In genomic region chr6:38081727-38082341, GRCm38 (mm10) we compare ENCODE assay signal across 12 mouse cellular contexts. TPM values are rescaled to one million over a fixed set of nuclear protein-coding genes. Genes with fewer than 3 reads are reported as not detected.
DNase-seq lines count a peak whose midpoint lies in the region; ATAC-seq and TF ChIP-seq lines count a peak whose summit lies in the region.
"Had no signal": no experiment of that assay in that cellular context is flagged by ENCODE, and none has a peak within 500 bp of the region (broad histone marks: within the 10 kb centered on the region; RNA-seq: fewer than 3 reads in every experiment).

No protein-coding gene starts in this region.

- H3K27me3 ChIP-seq in hindbrain, embryonic 10.5 days (ENCODE audit: insufficient read depth, poor library complexity, severe bottlenecking): no peaks in the 10 kb centered on the region
- H3K27me3 ChIP-seq in hindbrain, postnatal 0 days (ENCODE audit: insufficient read depth, low read length): no peaks in the 10 kb centered on the region
- H3K27me3 ChIP-seq in heart, embryonic 10.5 days (ENCODE audit: insufficient read depth, poor library complexity, severe bottlenecking): no peaks in the 10 kb centered on the region
- H3K27me3 ChIP-seq: neural tube, embryonic 13.5 days had no signal

- peaks cover 10% of the 10 kb centered on the region; the same call in 1 of the 2 replicates for H3K4me1 ChIP-seq in hindbrain, embryonic 10.5 days (replicated peaks)
- no peaks in the 10 kb centered on the region for H3K4me1 ChIP-seq in hindbrain, postnatal 0 days (ENCODE audit: insufficient read depth, low read length)
- H3K4me1 ChIP-seq in heart, embryonic 10.5 days: peaks cover 28% of the 10 kb centered on the region
- H3K4me1 ChIP-seq: neural tube, embryonic 13.5 days had no signal

- no peak for TF ChIP-seq CTCF in hindbrain, postnatal 0 days (IDR thresholded peaks at IDR 0.05; ENCODE audit: low read depth)

- H3K36me3 ChIP-seq in hindbrain, embryonic 10.5 days: no peaks in the 10 kb centered on the region
- no peaks in the 10 kb centered on the region for H3K36me3 ChIP-seq in hindbrain, postnatal 0 days (ENCODE audit: insufficient read depth, low read length)
- H3K36me3 ChIP-seq in heart, embryonic 10.5 days: no peaks in the 10 kb centered on the region
- H3K36me3 ChIP-seq: neural tube, embryonic 13.5 days had no signal

- no peak overlapping the region for H3K9ac ChIP-seq in hindbrain, postnatal 0 days (replicated peaks; ENCODE audit: low read length)
- H3K9ac ChIP-seq: forebrain, postnatal 0 days; neural tube, embryonic 13.5 days had no signal

- ATAC-seq in hindbrain, postnatal 0 days: no peak
- no peak for ATAC-seq in erythroblast, adult 5-6 weeks (replicated peaks; ENCODE audit: low FRiP score, poor library complexity, severe bottlenecking)
- ATAC-seq: CD4-positive, CD25-positive, alpha-beta regulatory T cell, adult 4 months; forebrain, postnatal 0 days had no signal

- DNase-seq in hindbrain, embryonic 10.5 days (ENCODE audit: low spot score): peak; percentile 7
- no peak for DNase-seq in hindbrain, postnatal 0 days (ENCODE audit: low spot score)
- DNase-seq in heart, embryonic 10.5 days (ENCODE audit: low spot score): peak; percentile 87
- DNase-seq in kidney, postnatal 10 days: peak; percentile 50
- DNase-seq in skeletal muscle tissue, adult 2 months (ENCODE audit: low read depth, low spot score): peak; percentile 7
- DNase-seq in ovary, postnatal 36 days (ENCODE audit: low spot score): no peak
- DNase-seq in left cerebral cortex, postnatal 25 days (ENCODE audit: low spot score in 2 of 2): no peak
- DNase-seq: forebrain, postnatal 0 days; thymus, postnatal 36 days had no signal

- WGBS in hindbrain, embryonic 10.5 days: 66% methylated on average over 11 of the region's 11 CpGs
- 70% methylated on average over 11 of the region's 11 CpGs for WGBS in hindbrain, postnatal 0 days
- 52% methylated on average over 11 of the region's 11 CpGs for WGBS in heart, embryonic 10.5 days

- intact Hi-C loops in left cerebral cortex, postnatal 25 days (cut with DNase I): no loop called here

- H3K9me3 ChIP-seq in hindbrain, embryonic 10.5 days: no peaks in the 10 kb centered on the region
- H3K9me3 ChIP-seq in hindbrain, postnatal 0 days (ENCODE audit: low read length): no peaks in the 10 kb centered on the region
- no peaks in the 10 kb centered on the region for H3K9me3 ChIP-seq in heart, embryonic 10.5 days
- H3K9me3 ChIP-seq: neural tube, embryonic 13.5 days had no signal

- H3K27ac ChIP-seq in hindbrain, embryonic 10.5 days: no peak overlapping the region
- H3K27ac ChIP-seq in hindbrain, postnatal 0 days: no peak overlapping the region
- H3K27ac ChIP-seq in heart, embryonic 10.5 days: peak overlapping the region; percentile 81
- H3K27ac ChIP-seq: neural tube, embryonic 13.5 days had no signal

- H3K4me2 ChIP-seq in hindbrain, postnatal 0 days (ENCODE audit: low read depth, low read length): no peak overlapping the region
- H3K4me2 ChIP-seq: neural tube, embryonic 13.5 days had no signal

- H3K4me3 ChIP-seq in hindbrain, embryonic 10.5 days: no peak overlapping the region
- no peak overlapping the region for H3K4me3 ChIP-seq in hindbrain, postnatal 0 days (ENCODE audit: low read length)
- H3K4me3 ChIP-seq in heart, embryonic 10.5 days: no peak overlapping the region
- H3K4me3 ChIP-seq: neural tube, embryonic 13.5 days had no signal

RNA-seq across cellular contexts. Expression of gene Tmem213, which starts 27.2 kb away (rescaled TPM):
- polyA plus RNA-seq in hindbrain, embryonic 10.5 days (2016; fragmentation: Nextera tagmentation; extraction: Ambion mirVana): not detected in 2 replicates
- total RNA-seq in hindbrain, postnatal 0 days (2014; rRNA removed): not detected in 2 replicates
- not detected in 2 replicates for polyA plus RNA-seq in hindbrain, postnatal 0 days (2015; fragmentation: Nextera tagmentation; extraction: Ambion mirVana)
- not detected in 2 replicates for polyA plus RNA-seq in heart, embryonic 10.5 days (2016; fragmentation: Nextera tagmentation; extraction: Ambion mirVana)
- not detected in 2 replicates for total RNA-seq in erythroblast, adult 5-6 weeks (2015; ENCODE audit: low replicate concordance)
- not detected in 2 replicates for total RNA-seq in erythroblast, adult 5-6 weeks (2017; ENCODE audit: low replicate concordance)
- not detected for total RNA-seq in left cerebral cortex, postnatal 25 days (2021)
- total RNA-seq: forebrain, postnatal 0 days had no signal
- polyA plus RNA-seq: CD4-positive, CD25-positive, alpha-beta regulatory T cell, adult 4 months; forebrain, postnatal 0 days; neural tube, embryonic 13.5 days had no signal

RNA-seq across cellular contexts. Expression of gene Svopl, which starts 35.0 kb away (rescaled TPM):
- 3.9 and 4.9 TPM in 2 replicates for polyA plus RNA-seq in hindbrain, embryonic 10.5 days (2016; fragmentation: Nextera tagmentation; extraction: Ambion mirVana)
- 2.8 TPM in 1 of 2 replicates, not detected in the other for total RNA-seq in hindbrain, postnatal 0 days (2014; rRNA removed)
- polyA plus RNA-seq in hindbrain, postnatal 0 days (2015; fragmentation: Nextera tagmentation; extraction: Ambion mirVana): 1.2 and 1.3 TPM in 2 replicates
- 0.33 and 0.55 TPM in 2 replicates for polyA plus RNA-seq in heart, embryonic 10.5 days (2016; fragmentation: Nextera tagmentation; extraction: Ambion mirVana)
- not detected in 2 replicates for total RNA-seq in erythroblast, adult 5-6 weeks (2015; ENCODE audit: low replicate concordance)
- not detected in 2 replicates for total RNA-seq in erythroblast, adult 5-6 weeks (2017; ENCODE audit: low replicate concordance)
- under 1 TPM; 0.16 to 0.18 TPM for total RNA-seq in left cerebral cortex, postnatal 25 days (2021)
- total RNA-seq: forebrain, postnatal 0 days had no signal

RNA-seq across cellular contexts. Expression of gene Atp6v0a4, which starts 42.6 kb away (rescaled TPM):
- polyA plus RNA-seq in hindbrain, embryonic 10.5 days (2016; fragmentation: Nextera tagmentation; extraction: Ambion mirVana): not detected in 2 replicates
- total RNA-seq in hindbrain, postnatal 0 days (2014; rRNA removed): 0.42 TPM in 1 of 2 replicates, not detected in the other
- 0.28 and 0.29 TPM in 2 replicates for polyA plus RNA-seq in hindbrain, postnatal 0 days (2015; fragmentation: Nextera tagmentation; extraction: Ambion mirVana)
- not detected in 2 replicates for polyA plus RNA-seq in heart, embryonic 10.5 days (2016; fragmentation: Nextera tagmentation; extraction: Ambion mirVana)
- 0.38 and 0.63 TPM in 2 replicates for total RNA-seq in erythroblast, adult 5-6 weeks (2015; ENCODE audit: low replicate concordance)
- total RNA-seq in erythroblast, adult 5-6 weeks (2017; ENCODE audit: low replicate concordance): not detected in 2 replicates
- 1 to 10 TPM; 1.9 to 3.1 TPM for total RNA-seq in left cerebral cortex, postnatal 25 days (2021)
- polyA plus RNA-seq: CD4-positive, CD25-positive, alpha-beta regulatory T cell, adult 4 months had no signal

Comparison
In these comparisons a context has a peak if more than half of its experiments do, and no peak if none do; other contexts are left out.
1. DNase-seq: peak in hindbrain, embryonic 10.5 days (single experiment), heart, embryonic 10.5 days (single experiment), kidney, postnatal 10 days (single experiment) and skeletal muscle tissue, adult 2 months (single experiment); none in hindbrain, postnatal 0 days (single experiment), ovary, postnatal 36 days (single experiment) and left cerebral cortex, postnatal 25 days (0 of 2).